ENCODE assay signal across 8 mouse cellular contexts in the genomic region with DNA sequence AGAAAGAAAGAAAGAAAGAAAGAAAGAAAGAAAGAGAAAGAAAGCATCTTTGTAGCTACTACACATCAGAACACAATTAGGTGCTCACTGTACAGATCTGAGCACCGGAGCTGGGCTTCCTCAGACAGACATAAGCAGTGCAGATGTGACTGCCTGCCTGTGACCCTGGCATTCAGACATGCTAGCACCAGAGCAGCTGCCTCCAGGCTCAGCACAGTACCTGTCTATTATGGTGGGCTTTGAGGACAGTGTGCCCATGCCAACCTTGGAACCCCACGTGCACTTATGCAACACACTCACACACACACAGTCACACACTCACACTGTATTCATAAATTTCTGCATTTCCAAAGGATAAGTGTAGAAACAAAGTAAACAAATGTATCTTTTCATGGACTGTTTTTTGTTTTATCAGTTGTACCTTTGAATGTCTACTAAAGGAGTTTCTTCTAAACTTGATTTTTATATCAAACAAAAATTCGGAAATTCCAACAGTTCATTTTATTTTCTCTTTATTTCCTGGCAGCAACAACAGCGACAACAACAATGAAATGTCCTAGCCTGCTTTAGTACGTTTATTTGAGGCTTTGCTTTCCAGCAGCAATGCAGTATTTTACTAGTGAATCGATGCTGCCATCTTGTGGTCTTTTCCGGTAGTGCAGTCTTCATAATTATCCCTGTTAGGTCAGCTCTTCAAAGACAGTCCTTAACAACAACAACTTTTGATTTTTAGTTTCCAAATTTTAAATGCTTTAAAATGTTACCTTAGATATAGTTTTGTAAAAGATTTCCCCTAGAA. TPM values are rescaled to one million over a fixed set of nuclear protein-coding genes. Genes with fewer than 3 reads are reported as not detected.
DNase-seq lines count a peak whose midpoint lies in the region; ATAC-seq and TF ChIP-seq lines count a peak whose summit lies in the region.

No protein-coding gene starts in this region.

- no peak overlapping the region for H3K9ac ChIP-seq in midbrain, embryonic 14.5 days (replicated peaks; ENCODE audit: low read length)

- no peak for TF ChIP-seq POLR2A in kidney, adult 2 months (IDR thresholded peaks at IDR 0.05; ENCODE audit: low read depth, low read length)

- H3K27ac ChIP-seq in kidney, adult 2 months (ENCODE audit: insufficient read depth, low read depth, low read length): no peak overlapping the region
- no peak overlapping the region for H3K27ac ChIP-seq in limb, embryonic 10.5 days
- H3K27ac ChIP-seq in midbrain, embryonic 14.5 days (replicated peaks; ENCODE audit: low read depth, low read length): peak overlapping the region; percentile 70

- 5% methylated on average over 7 of the region's 7 CpGs for WGBS in kidney, adult 2 months
- 16% methylated on average over 7 of the region's 7 CpGs for WGBS in limb, embryonic 10.5 days
- 5% methylated on average over 7 of the region's 7 CpGs for WGBS in midbrain, embryonic 14.5 days

- peak; percentile 29 for TF ChIP-seq CTCF in kidney, adult 2 months (conservative IDR thresholded peaks at IDR 0.05; ENCODE audit: insufficient read depth, insufficient read length, low read depth, low read length)

- no peak overlapping the region for H3K4me3 ChIP-seq in kidney, adult 2 months (ENCODE audit: insufficient read depth, low read depth, low read length)
- no peak overlapping the region for H3K4me3 ChIP-seq in limb, embryonic 10.5 days
- H3K4me3 ChIP-seq in midbrain, embryonic 14.5 days (replicated peaks; ENCODE audit: low read depth, low read length): no peak overlapping the region

- DNase-seq in A20 (ENCODE audit: low read depth, low spot score) (peak; percentile 76), adipocyte (ENCODE audit: low spot score) (peak; percentile 82)
- peak; percentile 77 for DNase-seq in embryo, embryonic 10 days (ENCODE audit: low spot score)
- peak; percentile 67 for DNase-seq in heart, adult 8-10 months (ENCODE audit: low spot score)
- peak; percentile 75 for DNase-seq in kidney, adult 2 months
- peak; percentile 81 for DNase-seq in limb, embryonic 10.5 days (ENCODE audit: low spot score)
- peak; percentile 95 for DNase-seq in midbrain, embryonic 14.5 days
- peak; percentile 77 for DNase-seq in splenic B cell, adult 2 months (ENCODE audit: low read depth, low spot score)

- peak; percentile 86; the same call in 1 of the 2 replicates for ATAC-seq in midbrain, embryonic 14.5 days (ENCODE audit: low FRiP score, low TSS enrichment)

- H3K27me3 ChIP-seq in kidney, adult 2 months (replicated peaks; ENCODE audit: control insufficient read depth, insufficient read depth, low read length): no peaks in the 10 kb centered on the region
- H3K27me3 ChIP-seq in limb, embryonic 10.5 days (ENCODE audit: low read depth, poor library complexity, severe bottlenecking): no peaks in the 10 kb centered on the region
- H3K27me3 ChIP-seq in midbrain, embryonic 14.5 days (ENCODE audit: control insufficient read depth, insufficient read depth, low read length): no peaks in the 10 kb centered on the region
- H3K27me3 ChIP-seq in splenic B cell, adult 2 months (ENCODE audit: control insufficient read depth, insufficient read depth, low read length, poor library complexity, severe bottlenecking): no peaks in the 10 kb centered on the region

- H3K9me3 ChIP-seq in limb, embryonic 10.5 days (replicated peaks): no peaks in the 10 kb centered on the region
- no peaks in the 10 kb centered on the region for H3K9me3 ChIP-seq in midbrain, embryonic 14.5 days (ENCODE audit: control insufficient read depth, low read length)

- H3K4me2 ChIP-seq in midbrain, embryonic 14.5 days (ENCODE audit: low read length): peak overlapping the region; percentile 24

- H3K4me1 ChIP-seq in kidney, adult 2 months (ENCODE audit: control insufficient read depth, insufficient read depth, low read length): no peaks in the 10 kb centered on the region
- peaks cover 10% of the 10 kb centered on the region for H3K4me1 ChIP-seq in limb, embryonic 10.5 days
- H3K4me1 ChIP-seq in midbrain, embryonic 14.5 days (ENCODE audit: control insufficient read depth, insufficient read depth, low read length): no peaks in the 10 kb centered on the region

- no peaks in the 10 kb centered on the region for H3K36me3 ChIP-seq in kidney, adult 2 months (ENCODE audit: control insufficient read depth, insufficient read depth, low read length)
- peaks cover 11% of the 10 kb centered on the region for H3K36me3 ChIP-seq in limb, embryonic 10.5 days
- H3K36me3 ChIP-seq in midbrain, embryonic 14.5 days (ENCODE audit: control insufficient read depth, insufficient read depth, low read length): no peaks in the 10 kb centered on the region
- H3K36me3 ChIP-seq in splenic B cell, adult 2 months (ENCODE audit: control insufficient read depth, insufficient read depth, low read length, poor library complexity, severe bottlenecking): no peaks in the 10 kb centered on the region

RNA-seq across cellular contexts. Expression of gene Tdrd3, which starts 35.4 kb away (rescaled TPM):
- 10 to 100 TPM; 23.5 to 29.5 (median 25.9) TPM for total RNA-seq in heart, adult 8-10 months (2022)
- polyA plus RNA-seq in kidney, adult 2 months (2012; rRNA removed): 4.1 and 4.9 TPM in 2 replicates
- 25.2 and 31.6 TPM in 2 replicates for polyA plus RNA-seq in limb, embryonic 10.5 days (2016; fragmentation: Nextera tagmentation; extraction: Ambion mirVana)
- 38.4 and 53.8 TPM in 2 replicates for polyA plus RNA-seq in midbrain, embryonic 14.5 days (2014; fragmentation: Nextera tagmentation; extraction: Ambion mirVana)
